Comparison of ENCODE assay signal across 12 mouse cellular contexts in genomic region chr10:19936961-19937708, GRCm38 (mm10). TPM values are rescaled to one million over a fixed set of nuclear protein-coding genes. Genes with fewer than 3 reads are reported as not detected.
DNase-seq lines count a peak whose midpoint lies in the region; ATAC-seq and TF ChIP-seq lines count a peak whose summit lies in the region.
"Had no signal": no experiment of that assay in that cellular context is flagged by ENCODE, and none has a peak within 500 bp of the region (broad histone marks: within the 10 kb centered on the region; RNA-seq: fewer than 3 reads in every experiment).

No protein-coding gene starts in this region.

- TF ChIP-seq CTCF in hindbrain, postnatal 0 days (IDR thresholded peaks at IDR 0.05; ENCODE audit: low read depth): no peak
- no peak for TF ChIP-seq CTCF in spleen, adult 2 months (IDR thresholded peaks at IDR 0.05; ENCODE audit: extremely low read depth, insufficient read depth, insufficient read length, insufficient replicate concordance)

- ATAC-seq in hindbrain, postnatal 0 days: no peak
- no peak for ATAC-seq in hindbrain, embryonic 14.5 days (ENCODE audit: low FRiP score)
- no peak for ATAC-seq in intestine, embryonic 16.5 days
- ATAC-seq in stomach, embryonic 15.5 days (ENCODE audit: insufficient read depth, low FRiP score, low read depth): no peak
- ATAC-seq in midbrain, embryonic 16.5 days: no peak

- H3K36me3 ChIP-seq in hindbrain, postnatal 0 days (ENCODE audit: insufficient read depth, low read length): no peaks in the 10 kb centered on the region
- no peaks in the 10 kb centered on the region for H3K36me3 ChIP-seq in hindbrain, embryonic 14.5 days (replicated peaks; ENCODE audit: control insufficient read depth, insufficient read depth)
- H3K36me3 ChIP-seq in spleen, adult 2 months (ENCODE audit: control insufficient read depth, insufficient read depth, low read length): no peaks in the 10 kb centered on the region
- H3K36me3 ChIP-seq in intestine, embryonic 16.5 days (ENCODE audit: control insufficient read depth, insufficient read depth, low read length): no peaks in the 10 kb centered on the region
- H3K36me3 ChIP-seq in stomach, embryonic 15.5 days: no peaks in the 10 kb centered on the region
- H3K36me3 ChIP-seq in midbrain, embryonic 16.5 days (ENCODE audit: control insufficient read depth, insufficient read depth, low read length): no peaks in the 10 kb centered on the region
- H3K36me3 ChIP-seq: forebrain, embryonic 10.5 days; midbrain, embryonic 10.5 days had no signal

- no peaks in the 10 kb centered on the region; the same call in 1 of the 2 replicates for H3K4me1 ChIP-seq in hindbrain, postnatal 0 days (ENCODE audit: insufficient read depth, low read length)
- peaks cover 3% of the 10 kb centered on the region; the same call in 1 of the 2 replicates for H3K4me1 ChIP-seq in hindbrain, embryonic 14.5 days (replicated peaks; ENCODE audit: control insufficient read depth, insufficient read depth, low read length)
- H3K4me1 ChIP-seq in spleen, adult 2 months (ENCODE audit: control insufficient read depth, insufficient read depth, insufficient read length): peaks cover 32% of the 10 kb centered on the region
- H3K4me1 ChIP-seq in intestine, embryonic 16.5 days (ENCODE audit: control insufficient read depth, insufficient read depth, low read length): peaks cover 24% of the 10 kb centered on the region
- H3K4me1 ChIP-seq in stomach, embryonic 15.5 days: peaks cover 11% of the 10 kb centered on the region; the same call in 1 of the 2 replicates
- H3K4me1 ChIP-seq in midbrain, embryonic 16.5 days (ENCODE audit: control insufficient read depth, insufficient read depth, low read length): peaks cover 7% of the 10 kb centered on the region

- no peaks in the 10 kb centered on the region for H3K9me3 ChIP-seq in hindbrain, postnatal 0 days (ENCODE audit: low read length)
- no peaks in the 10 kb centered on the region for H3K9me3 ChIP-seq in hindbrain, embryonic 14.5 days (ENCODE audit: control insufficient read depth, low read length)
- no peaks in the 10 kb centered on the region for H3K9me3 ChIP-seq in intestine, embryonic 16.5 days (ENCODE audit: control insufficient read depth, low read length)
- H3K9me3 ChIP-seq in stomach, embryonic 15.5 days: no peaks in the 10 kb centered on the region
- no peaks in the 10 kb centered on the region for H3K9me3 ChIP-seq in midbrain, embryonic 16.5 days (replicated peaks; ENCODE audit: control insufficient read depth, low read length, poor library complexity, severe bottlenecking)
- H3K9me3 ChIP-seq: forebrain, embryonic 10.5 days; midbrain, embryonic 10.5 days had no signal

- no peak overlapping the region for H3K27ac ChIP-seq in hindbrain, postnatal 0 days
- H3K27ac ChIP-seq in hindbrain, embryonic 14.5 days: no peak overlapping the region
- H3K27ac ChIP-seq in spleen, adult 2 months (ENCODE audit: insufficient read depth, low read length): 0 out of 2 replicates have a peak overlapping the region, but pooled peaks have one; percentile 5
- no peak overlapping the region for H3K27ac ChIP-seq in intestine, embryonic 16.5 days (ENCODE audit: low read length)
- no peak overlapping the region for H3K27ac ChIP-seq in stomach, embryonic 15.5 days
- no peak overlapping the region for H3K27ac ChIP-seq in midbrain, embryonic 16.5 days (ENCODE audit: low read length)
- H3K27ac ChIP-seq: forebrain, embryonic 10.5 days; midbrain, embryonic 10.5 days had no signal

- DNase-seq in hindbrain, postnatal 0 days (ENCODE audit: low spot score): no peak
- no peak for DNase-seq in hindbrain, embryonic 14.5 days (ENCODE audit: low spot score)
- no peak for DNase-seq in spleen, adult 2 months (ENCODE audit: low read depth in 1 of 2, low spot score in 2 of 2)
- DNase-seq in spleen, postnatal 10 days (ENCODE audit: low spot score in 2 of 2): no peak
- DNase-seq in spleen, postnatal 36 days (ENCODE audit: low spot score in 2 of 2): no peak
- DNase-seq: cerebellum, postnatal 14 days; spleen, adult 18-20 months had no signal

- WGBS in hindbrain, postnatal 0 days: 63% methylated on average over 9 of the region's 9 CpGs
- WGBS in hindbrain, embryonic 14.5 days: 63% methylated on average over 9 of the region's 9 CpGs
- 64% methylated on average over 9 of the region's 9 CpGs for WGBS in spleen, adult 2 months
- 65% methylated on average over 9 of the region's 9 CpGs for WGBS in intestine, embryonic 16.5 days
- WGBS in stomach, embryonic 15.5 days: 60% methylated on average over 9 of the region's 9 CpGs
- 72% methylated on average over 9 of the region's 9 CpGs for WGBS in midbrain, embryonic 16.5 days

- TF ChIP-seq POLR2A in spleen, adult 2 months (IDR thresholded peaks at IDR 0.05; ENCODE audit: low read depth, low read length): no peak

- 0 out of 2 replicates have a peak, but pooled peaks cover 5% of the 10 kb centered on the region for H3K27me3 ChIP-seq in hindbrain, postnatal 0 days (ENCODE audit: insufficient read depth, low read length)
- peaks cover 30% of the 10 kb centered on the region for H3K27me3 ChIP-seq in hindbrain, embryonic 14.5 days (ENCODE audit: control insufficient read depth, insufficient read depth, low read length)
- H3K27me3 ChIP-seq in spleen, adult 2 months (ENCODE audit: control insufficient read depth, insufficient read depth, low read length): no peaks in the 10 kb centered on the region
- H3K27me3 ChIP-seq in intestine, embryonic 16.5 days (replicated peaks; ENCODE audit: control insufficient read depth, insufficient read depth, low read length): no peaks in the 10 kb centered on the region
- H3K27me3 ChIP-seq in stomach, embryonic 15.5 days (replicated peaks): no peaks in the 10 kb centered on the region
- H3K27me3 ChIP-seq in midbrain, embryonic 16.5 days (ENCODE audit: control insufficient read depth, insufficient read depth, low read depth, low read length): peaks cover 5% of the 10 kb centered on the region; the same call in 1 of the 2 replicates

- no peak overlapping the region for H3K9ac ChIP-seq in hindbrain, postnatal 0 days (replicated peaks; ENCODE audit: low read length)
- no peak overlapping the region for H3K9ac ChIP-seq in hindbrain, embryonic 14.5 days
- no peak overlapping the region for H3K9ac ChIP-seq in intestine, embryonic 16.5 days (ENCODE audit: low read depth, low read length)
- no peak overlapping the region for H3K9ac ChIP-seq in stomach, embryonic 15.5 days
- H3K9ac ChIP-seq in midbrain, embryonic 16.5 days (ENCODE audit: low read depth, low read length): no peak overlapping the region

- 0 out of 2 replicates have a peak overlapping the region, but pooled peaks have one; percentile 7 for H3K4me2 ChIP-seq in hindbrain, postnatal 0 days (ENCODE audit: low read depth, low read length)
- no peak overlapping the region for H3K4me2 ChIP-seq in hindbrain, embryonic 14.5 days (replicated peaks)
- 0 out of 2 replicates have a peak overlapping the region, but pooled peaks have one; percentile 6 for H3K4me2 ChIP-seq in intestine, embryonic 16.5 days (ENCODE audit: low read depth, low read length)
- peak overlapping the region; percentile 25; the same call in 1 of the 2 replicates for H3K4me2 ChIP-seq in stomach, embryonic 15.5 days
- no peak overlapping the region for H3K4me2 ChIP-seq in midbrain, embryonic 16.5 days (ENCODE audit: low read length)

- no peak overlapping the region for H3K4me3 ChIP-seq in hindbrain, postnatal 0 days (ENCODE audit: low read length)
- no peak overlapping the region for H3K4me3 ChIP-seq in hindbrain, embryonic 14.5 days (replicated peaks; ENCODE audit: low read length)
- H3K4me3 ChIP-seq in spleen, adult 2 months (ENCODE audit: extremely low read depth, insufficient read depth, insufficient read length): no peak overlapping the region
- H3K4me3 ChIP-seq in intestine, embryonic 16.5 days (ENCODE audit: low read length): no peak overlapping the region
- H3K4me3 ChIP-seq in stomach, embryonic 15.5 days (replicated peaks): no peak overlapping the region; the same call in 1 of the 2 replicates
- no peak overlapping the region for H3K4me3 ChIP-seq in midbrain, embryonic 16.5 days (ENCODE audit: low read depth, low read length)
- H3K4me3 ChIP-seq: forebrain, embryonic 10.5 days; midbrain, embryonic 10.5 days had no signal

RNA-seq across cellular contexts. Expression of gene Map3k5, which starts 2.9 kb away (rescaled TPM):
- 4.6 and 5.5 TPM in 2 replicates for total RNA-seq in hindbrain, postnatal 0 days (2014; rRNA removed)
- polyA plus RNA-seq in hindbrain, postnatal 0 days (2015; fragmentation: Nextera tagmentation; extraction: Ambion mirVana): 0.91 and 1.4 TPM in 2 replicates
- 1.5 and 1.8 TPM in 2 replicates for polyA plus RNA-seq in hindbrain, embryonic 14.5 days (2014; fragmentation: Nextera tagmentation; extraction: Ambion mirVana)
- 4.0 and 4.9 TPM in 2 replicates for polyA plus RNA-seq in spleen, adult 2 months (2012; rRNA removed)
- polyA plus RNA-seq in intestine, embryonic 16.5 days (2015; fragmentation: Nextera tagmentation; extraction: Ambion mirVana): 1.2 and 1.4 TPM in 2 replicates
- 3.0 and 3.3 TPM in 2 replicates for polyA plus RNA-seq in stomach, embryonic 15.5 days (2015; fragmentation: Nextera tagmentation; extraction: Ambion mirVana)
- polyA plus RNA-seq in midbrain, embryonic 16.5 days (2015; fragmentation: Nextera tagmentation; extraction: Ambion mirVana): 1.1 and 1.2 TPM in 2 replicates

RNA-seq across cellular contexts. Expression of gene Pex7, which starts 29.6 kb away (rescaled TPM):
- 30.6 and 40.6 TPM in 2 replicates for total RNA-seq in hindbrain, postnatal 0 days (2014; rRNA removed)
- 39.7 and 44.6 TPM in 2 replicates for polyA plus RNA-seq in hindbrain, postnatal 0 days (2015; fragmentation: Nextera tagmentation; extraction: Ambion mirVana)
- 29.0 and 32.2 TPM in 2 replicates for polyA plus RNA-seq in hindbrain, embryonic 14.5 days (2014; fragmentation: Nextera tagmentation; extraction: Ambion mirVana)
- 14.9 and 22.5 TPM in 2 replicates for polyA plus RNA-seq in spleen, adult 2 months (2012; rRNA removed)
- 51.4 and 57.0 TPM in 2 replicates for polyA plus RNA-seq in intestine, embryonic 16.5 days (2015; fragmentation: Nextera tagmentation; extraction: Ambion mirVana)
- polyA plus RNA-seq in stomach, embryonic 15.5 days (2015; fragmentation: Nextera tagmentation; extraction: Ambion mirVana): 40.7 and 45.4 TPM in 2 replicates
- 26.0 and 32.8 TPM in 2 replicates for polyA plus RNA-seq in midbrain, embryonic 16.5 days (2015; fragmentation: Nextera tagmentation; extraction: Ambion mirVana)

Comparison
In these comparisons a context has a peak if more than half of its experiments do, and no peak if none do; other contexts are left out.
1. H3K4me2 ChIP-seq: peak in hindbrain, postnatal 0 days (single experiment), intestine, embryonic 16.5 days (single experiment) and stomach, embryonic 15.5 days (single experiment); none in hindbrain, embryonic 14.5 days (single experiment) and midbrain, embryonic 16.5 days (single experiment).